Mouse (Mus musculus) MEL (cell line): Measurements from ENCODE around the gene N4bp1.

ENCODE experiments used
- CTCF ChIP-seq, 3 experiments: IDR thresholded peaks in 2 of 3; conservative IDR thresholded peaks in 1 of 3; 2 replicates each; pipeline ENCODE4 v1.5.1; 2011 to 2012; ENCODE audit warnings: low read length in 3 of 3, low read depth in 2 of 3, mild to moderate bottlenecking in 2 of 3, improper control_type of control experiment in 1 of 3, inconsistent platforms in 1 of 3, mixed read lengths in 1 of 3, moderate library complexity in 1 of 3; ENCODE audit not compliant: control insufficient read depth in 1 of 3, insufficient read depth in 1 of 3, poor library complexity in 1 of 3, severe bottlenecking in 1 of 3
- E2F4 ChIP-seq: IDR thresholded peaks from 2 replicates; pipeline ENCODE4 v1.6.1; 2011; ENCODE audit warnings: low read depth, low read length, improper control_type of control experiment, borderline replicate concordance
- EP300 ChIP-seq, 2 experiments: IDR thresholded peaks; 2 replicates each; pipeline ENCODE4 v1.6.1; 2011; ENCODE audit warnings: improper control_type of control experiment in 2 of 2, low read length in 2 of 2, low read depth in 1 of 2, mild to moderate bottlenecking in 1 of 2
- GABPA ChIP-seq: IDR thresholded peaks from 2 replicates; pipeline ENCODE4 v1.6.1; 2012; ENCODE audit warnings: low read depth, mild to moderate bottlenecking, inconsistent platforms, low read length, improper control_type of control experiment, moderate library complexity
- MAZ ChIP-seq: IDR thresholded peaks from 2 replicates; pipeline ENCODE4 v1.6.1; 2012; ENCODE audit warnings: low read depth, mild to moderate bottlenecking, inconsistent platforms, low read length, improper control_type of control experiment
- NRF1 ChIP-seq: IDR thresholded peaks from 2 replicates; pipeline ENCODE4 v1.6.1; 2014; ENCODE audit warnings: low read depth, mild to moderate bottlenecking, inconsistent platforms, low read length, improper control_type of control experiment, moderate library complexity; ENCODE audit not compliant: poor library complexity, insufficient read depth, severe bottlenecking
- POLR2A ChIP-seq, 2 experiments: IDR thresholded peaks; 2 replicates each; pipeline ENCODE4 v1.6.1; 2011 to 2012; ENCODE audit warnings: low read length in 2 of 2, mild to moderate bottlenecking in 2 of 2, control low read depth in 1 of 2, improper control_type of control experiment in 1 of 2, low read depth in 1 of 2, moderate library complexity in 1 of 2; ENCODE audit not compliant: control insufficient read depth in 1 of 2, insufficient read depth in 1 of 2, poor library complexity in 1 of 2
- POLR2AphosphoS2 ChIP-seq: IDR thresholded peaks from 2 replicates; pipeline ENCODE4 v1.6.1; 2011; ENCODE audit warnings: low read length, improper control_type of control experiment
- SIN3A ChIP-seq: IDR thresholded peaks from 2 replicates; pipeline ENCODE4 v1.6.1; 2012; ENCODE audit warnings: low read length, improper control_type of control experiment, inconsistent platforms
- UBTF ChIP-seq: IDR thresholded peaks from 2 replicates; pipeline ENCODE4 v1.6.1; 2012; ENCODE audit warnings: low read depth, mild to moderate bottlenecking, inconsistent platforms, low read length, improper control_type of control experiment, moderate library complexity, borderline replicate concordance; ENCODE audit not compliant: insufficient read depth
- USF1 ChIP-seq: IDR thresholded peaks from 2 replicates; pipeline ENCODE4 v1.6.1; 2014; ENCODE audit warnings: low read depth, mild to moderate bottlenecking, inconsistent platforms, low read length, improper control_type of control experiment, moderate library complexity

DNA sequence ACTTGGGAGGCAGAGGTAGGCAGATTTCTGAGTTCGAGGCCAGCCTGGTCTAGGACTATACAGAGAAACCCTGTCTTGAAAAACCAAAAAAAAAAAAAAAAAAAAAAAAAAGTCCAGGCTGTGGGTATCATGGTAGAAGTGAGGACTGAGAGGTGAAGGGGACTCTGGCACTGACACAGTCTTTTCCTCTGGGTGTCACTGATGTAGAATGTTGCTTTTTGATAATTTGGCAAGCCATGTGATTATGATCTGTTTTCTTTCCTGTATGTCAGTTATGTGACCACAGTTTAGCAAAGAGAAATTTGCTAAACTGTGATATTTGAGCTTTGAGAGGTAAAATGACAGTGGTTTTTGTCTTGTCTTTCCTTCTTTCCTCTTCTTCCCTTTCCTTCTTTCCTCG, 47.8 kb downstream of the N4bp1 start:
- TF ChIP-seq USF1 (peak; percentile 33; the same call in 1 of the 2 replicates), E2F4 (no peak), CTCF (IDR thresholded peaks at IDR 0.05 in 2 of 3, conservative IDR thresholded peaks at IDR 0.05 in 1 of 3; ENCODE audit: control insufficient read depth in 1 of 3, insufficient read depth in 1 of 3, low read depth in 2 of 3, low read length in 3 of 3, poor library complexity in 1 of 3, severe bottlenecking in 1 of 3) (no peak), POLR2AphosphoS2 (no peak), POLR2A (IDR thresholded peaks at IDR 0.05; ENCODE audit: control insufficient read depth in 1 of 2, insufficient read depth in 1 of 2, low read depth in 1 of 2, low read length in 2 of 2, poor library complexity in 1 of 2) (no peak), GABPA (no peak), MAZ (no peak), NRF1 (no peak), SIN3A (no peak), UBTF (no peak), EP300 (IDR thresholded peaks at IDR 0.05; ENCODE audit: low read depth in 1 of 2, low read length in 2 of 2) (peak; percentile 77 to 81; a peak in 3 of 4 replicates)
